Mouse (Mus musculus) myocyte (in vitro differentiated cells): ENCODE measurements at regions not wholly inside any gene's neighbourhood (a gene's known extent, or its start where the extent isn't known, plus 50 kb on each side); places are given as distances from the start of the nearest gene placed in this dataset.

Experiments
- MAX ChIP-seq: IDR thresholded peaks from one replicate; pipeline ENCODE4 v1.6.1; 2011; ENCODE audit warnings: low read depth, mild to moderate bottlenecking, control low read depth
- POLR2A ChIP-seq: IDR thresholded peaks from one replicate; pipeline ENCODE4 v1.6.1; 2011; ENCODE audit warnings: low read depth, mild to moderate bottlenecking, control low read depth, moderate library complexity; ENCODE audit not compliant: insufficient read length

DNA sequence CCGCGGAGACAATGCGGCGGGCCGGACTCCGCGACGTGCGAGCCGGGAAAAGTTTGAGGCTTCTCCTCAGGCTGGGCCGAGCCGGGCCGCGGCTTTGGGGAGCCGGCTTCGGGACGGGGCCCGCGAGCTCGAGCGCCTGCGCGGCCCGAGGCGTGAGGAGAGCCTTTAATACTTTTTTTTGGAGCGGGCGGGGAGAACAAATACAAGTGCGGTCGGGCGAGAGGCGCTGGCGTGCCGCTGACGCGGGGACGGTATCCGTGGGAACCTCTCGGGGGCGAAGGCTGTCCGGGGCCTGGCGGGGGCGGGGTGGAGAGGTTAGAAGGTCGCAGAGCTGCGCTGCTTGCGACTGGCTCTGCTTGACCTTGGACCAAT lies 141.0 kb downstream of the Ogfrl1 start:
- TF ChIP-seq POLR2A (no peak), MAX (no peak)
